Mouse (Mus musculus) left cerebral cortex, adult 2 months (tissue): Measurements from ENCODE around the gene Dlgap4. TPM values are rescaled to one million over a fixed set of nuclear protein-coding genes. Genes with fewer than 3 reads are reported as not detected.
A peak's percentile ranks its signal among the peaks of the same experiment; 100 is the strongest.

Experiments used
- DNase-seq, 2 experiments: peaks; one replicate each; pipeline ENCODE4 v3.0.0; 2021 to 2022; ENCODE audit warnings: low spot score in 2 of 2, mixed read lengths in 1 of 2; ENCODE audit errors: extremely low spot score in 1 of 2
- H3K27ac ChIP-seq: fragments of 200-600 bp; 2 replicates; pipeline ENCODE4 v1.8.1; 2022
- H3K4me3 ChIP-seq: fragments of 200-600 bp; 2 replicates; pipeline ENCODE4 v1.8.1; 2022
- CTCF ChIP-seq: fragments of 200-600 bp; IDR thresholded peaks from 2 replicates; pipeline ENCODE4 v1.8.1; 2022; ENCODE audit warnings: antibody characterized with exemption, mild to moderate bottlenecking, moderate library complexity
- intact Hi-C: fragments of 180-260 bp; cut with DNase I; formaldehyde crosslinking; loops from one replicate; pipeline ENCODE4 v1.15.1; 2025
- total RNA-seq, 2 experiments: library from RNA; stranded (reverse); gene quantifications; 2 replicates each; pipeline ENCODE4 v1.2.3; 2021

Dlgap4 gene
- total RNA-seq, 2 experiments from 2014 or later, result 248 to 254 TPM

GRCm38 (mm10) chr2:156589481-156589880 is 24.0 kb upstream of the Dlgap4 start:
- intact Hi-C loops, result no loop called here
- Histone ChIP-seq H3K4me3 (no peak overlapping the region), H3K27ac (no peak overlapping the region)
- no peak for DNase-seq
- no peak for TF ChIP-seq CTCF

DNA sequence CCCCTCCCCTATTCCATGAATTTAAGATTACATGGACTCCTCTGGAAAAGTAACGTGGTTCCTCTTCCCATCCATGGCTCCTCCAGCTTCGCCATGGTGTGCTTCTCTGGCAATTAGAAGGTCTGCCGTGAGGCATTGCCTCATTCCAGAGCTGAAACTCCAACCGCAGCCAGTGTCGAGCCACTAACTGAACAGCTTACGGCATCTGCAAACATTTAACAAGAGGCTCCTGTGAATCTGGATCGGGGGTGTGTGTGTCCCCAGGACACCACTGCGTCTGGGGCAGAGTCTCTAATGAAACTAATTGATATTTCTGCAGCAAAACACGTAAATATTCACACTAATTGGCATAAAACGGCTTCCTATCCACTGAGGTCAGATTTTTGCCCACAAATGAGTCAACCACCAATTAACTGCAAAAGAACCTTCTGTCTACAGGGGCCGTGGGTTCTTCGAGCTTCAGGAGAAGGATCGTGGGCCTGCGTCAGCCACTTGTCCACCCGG is 18.5 kb upstream of the Dlgap4 start:
- TF ChIP-seq CTCF, result no peak
- intact Hi-C loops, result no loop called here
- DNase-seq, result no peak
- Histone ChIP-seq H3K27ac (no peak overlapping the region), H3K4me3 (no peak overlapping the region)

DNA sequence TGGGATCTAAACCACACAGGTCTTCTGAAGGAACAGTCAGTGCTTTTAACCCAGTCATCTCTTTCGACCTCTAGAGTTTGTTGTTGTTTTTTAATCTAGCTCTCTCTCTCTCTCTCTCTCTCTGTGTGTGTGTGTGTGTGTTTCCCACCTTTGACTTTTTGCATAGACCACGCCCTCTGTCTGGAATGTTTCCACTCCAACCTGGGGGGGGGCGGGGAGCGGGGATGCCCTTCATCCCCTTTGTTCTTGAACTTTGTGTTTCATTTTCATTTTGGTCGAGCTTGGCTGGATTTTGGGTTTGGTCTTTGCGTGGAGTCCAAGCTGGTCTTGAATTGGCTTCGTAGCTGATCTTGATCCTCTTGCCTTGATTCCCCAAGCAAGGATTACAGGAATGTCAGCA is 10.9 kb upstream of the Dlgap4 start:
- Histone ChIP-seq H3K27ac (no peak overlapping the region), H3K4me3 (no peak overlapping the region)
- intact Hi-C loops, result no loop called here
- no peak for TF ChIP-seq CTCF
- no peak for DNase-seq

- DNase-seq, result no peak
- no peak for TF ChIP-seq CTCF
- intact Hi-C loops, result no loop called here
- H3K4me3 ChIP-seq, result no peak overlapping the region
- no peak overlapping the region for H3K27ac ChIP-seq
Observed at GRCm38 (mm10) chr2:156603671-156604070, 9.8 kb upstream of the Dlgap4 start.

GRCm38 (mm10) chr2:156605144-156605543 is 8.4 kb upstream of the Dlgap4 start:
- TF ChIP-seq CTCF, result no peak
- intact Hi-C loops, result no loop called here
- no peak for DNase-seq
- Histone ChIP-seq H3K4me3 (no peak overlapping the region), H3K27ac (no peak overlapping the region)

DNA sequence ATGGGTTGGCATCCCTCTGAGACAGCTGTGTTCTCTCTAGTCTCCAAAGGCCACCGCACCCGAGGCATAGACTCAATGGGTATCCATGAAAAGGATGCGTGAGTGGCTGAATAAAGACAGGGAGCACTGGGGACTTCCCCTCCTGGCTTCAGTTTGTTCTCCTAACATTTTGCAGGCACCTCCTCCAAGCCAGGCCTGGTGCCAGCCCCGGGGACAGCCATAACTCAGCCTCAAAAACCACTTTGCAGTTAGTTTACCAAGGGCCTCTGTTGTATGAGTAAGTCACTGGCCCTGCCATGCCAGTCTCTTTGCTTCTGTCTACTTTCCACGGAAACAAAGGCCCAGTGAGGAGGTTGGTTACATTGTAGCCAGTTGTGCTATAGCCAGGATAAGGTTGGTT is 7.5 kb upstream of the Dlgap4 start:
- no peak overlapping the region for H3K4me3 ChIP-seq
- no peak for DNase-seq
- no peak for TF ChIP-seq CTCF
- no peak overlapping the region for H3K27ac ChIP-seq
- intact Hi-C loops, result no loop called here

DNA sequence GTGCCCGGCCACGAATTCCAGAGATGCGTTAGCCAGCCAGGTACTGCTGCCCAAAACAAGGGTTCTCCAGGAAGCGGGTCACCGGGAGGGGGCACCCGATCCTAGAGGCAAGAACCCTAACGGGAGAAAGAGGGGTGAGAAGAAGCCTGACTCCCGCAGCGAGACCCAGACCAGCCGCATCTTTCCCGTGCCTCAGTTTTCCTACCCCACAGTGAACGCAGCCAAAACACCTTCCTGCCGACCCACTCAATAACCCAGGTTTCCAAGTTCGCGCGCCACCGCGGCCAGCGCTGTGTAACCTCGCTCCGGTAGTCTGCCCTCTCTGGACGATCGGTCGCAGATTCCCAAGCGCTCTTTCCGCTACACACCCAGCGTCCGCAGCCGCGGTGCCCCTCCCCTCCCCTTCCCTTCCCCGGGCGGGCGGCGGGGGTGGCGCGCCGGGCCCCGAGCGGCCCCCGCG is 394 bp upstream of the Dlgap4 start:
- intact Hi-C loops, result loop anchor here (1.0 to 2.0 kb wide), 4 partner anchors 32 to 92 kb away; no protein-coding TSS in a partner anchor
- DNase-seq, result peak; percentile 74 to 79
- peak overlapping the region; percentile 93 for H3K4me3 ChIP-seq
- H3K27ac ChIP-seq, result peak overlapping the region; percentile 79
- peak; percentile 62 for TF ChIP-seq CTCF

DNA sequence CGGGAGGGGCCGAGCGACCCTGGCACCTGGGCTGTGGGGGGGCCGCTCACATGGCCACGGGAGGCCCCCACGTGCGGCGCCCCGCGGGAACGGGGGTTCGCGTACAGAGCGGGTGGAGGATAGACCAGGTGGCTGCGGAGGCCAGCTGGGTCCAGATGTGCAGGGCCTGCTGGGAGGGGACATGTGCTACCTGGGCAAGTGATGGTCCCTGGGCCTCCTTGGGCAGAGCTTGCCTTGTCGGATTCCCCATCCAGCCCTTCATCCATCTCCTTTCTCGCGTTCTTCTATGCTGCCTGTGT is 702 bp downstream of the Dlgap4 start:
- Histone ChIP-seq H3K4me3 (peak overlapping the region; percentile 93), H3K27ac (peak overlapping the region; percentile 97)
- intact Hi-C loops, result no loop called here
- no peak for TF ChIP-seq CTCF
- peak; percentile 43 to 50 for DNase-seq

GRCm38 (mm10) chr2:156614661-156615654 is 1.5 kb downstream of the Dlgap4 start:
- intact Hi-C loops, result no loop called here
- DNase-seq, result peak; percentile 31 to 35
- H3K4me3 ChIP-seq, result peak overlapping the region; percentile 93
- no peak for TF ChIP-seq CTCF
- peak overlapping the region; percentile 97 for H3K27ac ChIP-seq

DNA sequence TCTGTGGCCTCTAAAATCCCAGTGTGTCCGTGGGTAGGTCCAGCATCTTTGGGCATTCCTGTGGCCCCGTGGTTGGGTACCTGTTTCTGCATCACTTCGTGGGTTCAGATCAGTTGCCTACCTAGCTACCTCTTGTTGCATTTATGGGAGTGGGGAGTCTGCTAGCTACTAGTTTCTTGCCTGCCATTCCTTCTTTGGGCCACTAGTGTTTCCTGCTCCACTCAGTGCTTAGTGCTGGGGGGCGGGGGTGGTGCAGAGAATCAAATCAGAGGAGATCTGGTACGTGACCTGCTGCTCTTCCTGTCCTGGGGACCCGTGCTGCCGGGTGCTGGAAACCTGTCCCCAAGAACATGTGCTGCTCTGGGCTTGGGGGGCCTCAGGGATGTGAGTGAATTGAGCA is 3.0 kb downstream of the Dlgap4 start:
- intact Hi-C loops, result no loop called here
- no peak for DNase-seq
- peak; percentile 17 for TF ChIP-seq CTCF
- Histone ChIP-seq H3K27ac (no peak overlapping the region), H3K4me3 (no peak overlapping the region)

DNA sequence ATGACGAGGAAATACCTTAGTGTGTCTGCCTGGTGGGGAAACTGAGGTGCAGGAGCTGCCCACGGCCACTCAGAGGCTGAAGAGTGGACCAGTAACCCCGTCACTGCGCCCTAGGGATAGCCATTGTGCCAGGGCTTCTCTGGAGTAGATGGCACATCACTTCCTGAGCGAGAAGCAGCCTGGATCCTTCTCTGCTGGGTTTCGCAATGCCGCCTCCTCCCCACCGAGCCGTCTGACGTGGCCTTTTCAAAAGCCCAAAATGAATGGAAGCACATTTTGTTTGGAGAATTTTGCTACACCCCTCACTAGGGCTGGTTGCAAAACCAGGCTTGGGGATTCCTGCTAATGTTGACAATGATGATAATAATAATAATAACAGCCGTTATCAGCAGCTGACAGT is 4.0 kb downstream of the Dlgap4 start:
- H3K27ac ChIP-seq, result no peak overlapping the region; the same call in 1 of the 2 replicates
- TF ChIP-seq CTCF, result no peak
- H3K4me3 ChIP-seq, result no peak overlapping the region
- intact Hi-C loops, result no loop called here
- peak; percentile 61 to 62 for DNase-seq

DNA sequence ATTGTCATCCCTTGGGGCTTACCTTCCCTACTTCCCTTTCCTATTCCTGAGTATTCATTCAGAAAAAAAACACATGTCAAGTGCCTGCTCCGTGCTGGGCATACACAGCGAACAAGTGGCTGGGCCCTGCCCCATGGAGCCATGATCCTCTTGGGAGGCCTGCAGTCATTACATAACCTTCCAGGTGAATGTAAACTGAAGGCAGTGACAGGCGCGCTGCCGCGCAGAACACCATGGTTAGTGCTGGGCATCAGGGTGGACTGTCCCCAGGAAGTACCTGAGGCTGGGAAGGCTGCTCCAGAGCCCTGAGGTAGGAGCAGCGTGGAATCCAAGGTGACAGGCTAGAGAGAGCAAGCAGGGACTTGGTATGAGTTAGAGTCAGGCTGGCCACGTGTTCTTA is 7.4 kb downstream of the Dlgap4 start:
- no peak for DNase-seq
- Histone ChIP-seq H3K27ac (0 out of 2 replicates have a peak overlapping the region, but pooled peaks have one; percentile 15), H3K4me3 (no peak overlapping the region)
- no peak for TF ChIP-seq CTCF
- intact Hi-C loops, result no loop called here

DNA sequence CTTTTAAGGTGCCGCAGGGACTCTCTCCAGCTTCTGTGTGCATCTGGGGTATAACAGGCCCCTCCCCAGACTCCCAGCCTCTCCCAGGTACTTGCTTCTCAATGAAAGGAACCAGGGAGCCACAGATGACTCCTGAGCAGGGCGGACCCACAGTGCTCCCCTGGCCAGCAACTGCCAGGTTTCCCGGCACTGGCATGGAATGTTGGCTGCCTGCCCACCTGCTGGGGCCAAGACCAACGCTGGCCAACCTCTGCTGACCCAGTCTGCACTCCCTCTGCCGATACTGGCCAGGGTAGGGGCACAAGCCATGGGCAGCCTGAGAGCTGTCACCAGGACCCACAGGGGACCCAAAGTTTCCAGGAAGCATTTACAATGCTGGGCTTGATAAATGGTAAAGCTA is 7.9 kb downstream of the Dlgap4 start:
- DNase-seq, result no peak

More for the DNA sequence above, 7.9 kb downstream of the Dlgap4 start:
- no peak for TF ChIP-seq CTCF
- intact Hi-C loops, result no loop called here
- H3K27ac ChIP-seq, result no peak overlapping the region
- H3K4me3 ChIP-seq, result no peak overlapping the region
